Mouse (Mus musculus) neural tube, embryonic 11.5 days (tissue): Measurements from ENCODE around the gene Zzz3. TPM values are rescaled to one million over a fixed set of nuclear protein-coding genes. Genes with fewer than 3 reads are reported as not detected.

Source experiments
- ATAC-seq: fragments of 200-750 bp; cut with Nextera tagmentation; 2 replicates; pipeline ENCODE4 v1.8.0; 2017; ENCODE audit warnings: moderate number of reproducible peaks, mild to moderate bottlenecking, moderate TSS enrichment, moderate library complexity; ENCODE audit not compliant: insufficient read depth, low FRiP score, low TSS enrichment
- DNase-seq: peaks from one replicate; pipeline ENCODE4 v3.0.0-alpha.2; 2015; ENCODE audit warnings: low spot score
- H3K27ac ChIP-seq: fragments of 300-500 bp; sonication (generic); 2 replicates; pipeline ENCODE4 v1.5.1; 2014; ENCODE audit warnings: low read depth, mild to moderate bottlenecking, low read length
- H3K27me3 ChIP-seq: fragments of 300-500 bp; sonication (generic); 2 replicates; pipeline ENCODE4 v1.6.1; 2014; ENCODE audit warnings: mild to moderate bottlenecking, low read length, mixed read lengths; ENCODE audit not compliant: control insufficient read depth, insufficient read depth
- H3K36me3 ChIP-seq: fragments of 300-500 bp; sonication (generic); 2 replicates; pipeline ENCODE4 v1.6.1; 2014; ENCODE audit warnings: mild to moderate bottlenecking, low read length, moderate library complexity, mixed read lengths; ENCODE audit not compliant: control insufficient read depth, insufficient read depth
- H3K4me1 ChIP-seq: fragments of 300-500 bp; sonication (generic); 2 replicates; pipeline ENCODE4 v1.6.1; 2014; ENCODE audit warnings: low read length, mixed read lengths; ENCODE audit not compliant: control insufficient read depth, insufficient read depth
- H3K4me2 ChIP-seq: fragments of 300-500 bp; sonication (generic); 2 replicates; pipeline ENCODE4 v1.6.1; 2014; ENCODE audit warnings: low read depth, mild to moderate bottlenecking, moderate library complexity
- H3K4me3 ChIP-seq: fragments of 300-500 bp; sonication (generic); 2 replicates; pipeline ENCODE4 v1.5.1; 2014; ENCODE audit warnings: low read depth, low read length
- H3K9ac ChIP-seq: fragments of 300-500 bp; sonication (generic); 2 replicates; pipeline ENCODE4 v1.6.1; 2014; ENCODE audit warnings: mild to moderate bottlenecking, low read length
- H3K9me3 ChIP-seq: fragments of 300-500 bp; sonication (generic); 2 replicates; pipeline ENCODE4 v1.6.1; 2016; ENCODE audit warnings: low read length; ENCODE audit not compliant: control insufficient read depth
- WGBS: fragments of 180-500 bp; shearing (Covaris S2); extraction: QIAGEN DNeasy Blood & Tissue Kit; methylation state at CpG from one replicate; pipeline ENCODE4 v1.1.7; 2014; 5-methylcytosine and 5-hydroxymethylcytosine counted together
- polyA plus RNA-seq: library from polyadenylated mRNA; unstranded; fragments of >200 nt; fragmentation: Nextera tagmentation; extraction: Ambion mirVana; gene quantifications from 2 replicates; pipeline ENCODE4 v1.2.1, GENCODE M21; 2014

Gene Zzz3
- polyA plus RNA-seq, 1 experiment from 2014 or later: 64.6 TPM

- Histone ChIP-seq H3K36me3 (no peaks in the 10 kb centered on the region), H3K4me1 (no peaks in the 10 kb centered on the region; the same call in 1 of the 2 replicates), H3K9me3 (no peaks in the 10 kb centered on the region), H3K4me3 (no peak overlapping the region), H3K27ac (no peak overlapping the region), H3K27me3 (no peaks in the 10 kb centered on the region), H3K4me2 (no peak overlapping the region), H3K9ac (no peak overlapping the region)
- no peak for DNase-seq
- 83% methylated on average over 12 of the region's 12 CpGs for WGBS
- no peak for ATAC-seq
These were observed 113.2 kb downstream of the Zzz3 start for GRCm38 (mm10) chr3:152508419-152508993.

GRCm38 (mm10) chr3:152509268-152509667 lies 114.0 kb downstream of the Zzz3 start:
- H3K9me3 ChIP-seq: no peaks in the 10 kb centered on the region
- WGBS: 91% methylated on average over 7 of the region's 7 CpGs
- H3K27ac ChIP-seq: no peak overlapping the region
- no peak overlapping the region for H3K4me3 ChIP-seq
- no peaks in the 10 kb centered on the region for H3K27me3 ChIP-seq
- no peak overlapping the region for H3K9ac ChIP-seq
- no peak for ATAC-seq
- no peaks in the 10 kb centered on the region; the same call in 1 of the 2 replicates for H3K4me1 ChIP-seq
- H3K36me3 ChIP-seq: no peaks in the 10 kb centered on the region
- no peak for DNase-seq
- no peak overlapping the region for H3K4me2 ChIP-seq

Other genes starting within 250 kb of the Zzz3 start
- 1.1 and 1.6 TPM in 2 replicates for gene Gipc2, start 229.2 kb upstream of the Zzz3 start, polyA plus RNA-seq
- 26.5 and 27.0 TPM in 2 replicates for gene Dnajb4, start 185.2 kb upstream of the Zzz3 start, polyA plus RNA-seq
- gene Fubp1, start 185.1 kb upstream of the Zzz3 start, polyA plus RNA-seq: 399 and 403 TPM in 2 replicates
- gene Nexn, start 129.1 kb upstream of the Zzz3 start, polyA plus RNA-seq: 5.9 and 6.0 TPM in 2 replicates
- gene Miga1, start 55.1 kb upstream of the Zzz3 start, polyA plus RNA-seq: 19.4 and 20.6 TPM in 2 replicates
- 81.3 and 81.9 TPM in 2 replicates for gene Usp33, start 49.0 kb upstream of the Zzz3 start, polyA plus RNA-seq